Mouse (Mus musculus) embryonic fibroblast, embryonic 13.5 days (primary cell): ENCODE measurements around the gene Htra3.

ENCODE experiments used
- CTCF ChIP-seq: IDR thresholded peaks from 2 replicates; pipeline ENCODE4 v1.5.1; 2011; ENCODE audit warnings: mild to moderate bottlenecking, control low read depth, low read length, moderate library complexity, borderline replicate concordance; ENCODE audit not compliant: insufficient read depth
- POLR2A ChIP-seq: IDR thresholded peaks from 2 replicates; pipeline ENCODE4 v1.6.1; 2011; ENCODE audit warnings: low read depth, mild to moderate bottlenecking, control low read depth, low read length, moderate library complexity

GRCm38 (mm10) chr5:35652872-35653271 lies 26.7 kb downstream of the Htra3 start:
- TF ChIP-seq CTCF (no peak), POLR2A (no peak)
